Mouse (Mus musculus): Measurements from ENCODE around the gene 6030452D12Rik. TPM values are rescaled to one million over a fixed set of nuclear protein-coding genes. Genes with fewer than 3 reads are reported as not detected.

The 6030452D12Rik gene
- not detected in 2 replicates for polyA plus RNA-seq (2012; rRNA removed; ENCODE audit: low replicate concordance)

DNA sequence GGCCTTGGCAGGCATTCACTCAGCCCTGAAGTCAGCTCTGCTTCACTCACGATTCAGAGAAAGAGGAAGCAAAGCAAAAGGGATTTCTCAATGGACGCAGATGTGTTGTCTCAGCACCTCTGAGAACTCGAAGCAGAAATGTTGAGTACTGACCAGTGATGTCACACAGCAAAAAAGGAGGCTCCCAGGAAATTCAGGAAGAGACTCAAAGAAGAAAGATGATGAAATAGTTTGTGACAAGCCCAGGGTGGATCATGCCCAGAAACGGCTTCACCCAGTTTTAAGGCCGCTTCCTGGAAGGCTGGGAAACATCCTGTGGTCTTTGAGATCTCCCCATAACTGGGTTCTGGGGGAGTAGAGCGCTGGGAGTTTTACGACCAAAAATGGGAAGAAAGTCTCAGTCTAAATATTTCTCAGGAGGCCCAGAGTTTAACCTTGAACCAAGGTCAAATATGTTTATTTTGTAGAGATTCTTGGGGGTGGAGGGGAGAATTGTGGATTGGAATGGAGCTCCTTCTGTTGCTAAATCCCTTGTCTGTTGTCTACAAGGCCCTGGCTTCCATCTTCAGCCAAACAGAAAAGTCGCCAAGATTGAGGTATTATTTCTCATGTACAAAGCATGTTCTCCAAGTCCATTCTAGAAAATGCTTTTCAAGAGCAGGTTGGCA, at the start of gene 6030452D12Rik:
Gene 6030452D12Rik, plus strand, starts transcription at position 505 of the 668 bp plus-strand sequence.

GRCm38 (mm10) chr8:106510365-106510975, 10.1 kb downstream of the 6030452D12Rik start, which contains the start of gene Cdh3:
Gene Cdh3, plus strand, starts transcription at chr8:106510891.

Other genes starting within 250 kb of the 6030452D12Rik start
- 14.2 TPM in 2 replicates for gene Smpd3, start 162.5 kb upstream of the 6030452D12Rik start, polyA plus RNA-seq (2012; rRNA removed; ENCODE audit: low replicate concordance)
- 2.5 and 2.9 TPM in 2 replicates for gene Zfp90, start 85.2 kb upstream of the 6030452D12Rik start, polyA plus RNA-seq (2012; rRNA removed; ENCODE audit: low replicate concordance)
- gene Cdh3, start 10.4 kb downstream of the 6030452D12Rik start, polyA plus RNA-seq (2012; rRNA removed; ENCODE audit: low replicate concordance), result 5.2 and 6.1 TPM in 2 replicates
- gene Gm10073, start 72.9 kb downstream of the 6030452D12Rik start, polyA plus RNA-seq (2012; rRNA removed; ENCODE audit: low replicate concordance), result 46.8 and 91.3 TPM in 2 replicates
- gene Cdh1, start 102.8 kb downstream of the 6030452D12Rik start, polyA plus RNA-seq (2012; rRNA removed; ENCODE audit: low replicate concordance), result 31.3 and 44.0 TPM in 2 replicates
- gene Tango6, start 182.5 kb downstream of the 6030452D12Rik start, polyA plus RNA-seq (2012; rRNA removed; ENCODE audit: low replicate concordance), result 4.8 and 6.1 TPM in 2 replicates